Mouse (Mus musculus): ENCODE results near the gene Hist1h2bf. TPM values are rescaled to one million over a fixed set of nuclear protein-coding genes. Genes with fewer than 3 reads are reported as not detected.
"Not testable (repeated sequence)": the region's sequence is repeated elsewhere in the genome, so short reads cannot be mapped to it uniquely, and the experiment has no call there.

Gene Hist1h2bf
- polyA plus RNA-seq, 1 experiment from 2014 or later, result 3.0 TPM

- not testable (repeated sequence) for H3K9me3 ChIP-seq (replicated peaks; ENCODE audit: control insufficient read depth, low read length); H3K27me3 ChIP-seq (ENCODE audit: control insufficient read depth, insufficient read depth, low read length); ATAC-seq (ENCODE audit: insufficient read depth, low FRiP score); H3K36me3 ChIP-seq (ENCODE audit: control insufficient read depth, insufficient read depth, low read length)
- Histone ChIP-seq H3K4me1 (ENCODE audit: control insufficient read depth, insufficient read depth, low read length) (peaks cover 33% of the 10 kb centered on the region), H3K9ac (ENCODE audit: low read length) (peak overlapping the region; percentile 71), H3K4me3 (replicated peaks; ENCODE audit: low read length) (peak overlapping the region; percentile 54), H3K4me2 (ENCODE audit: low read depth, low read length) (peak overlapping the region; percentile 75), H3K27ac (ENCODE audit: low read length) (peak overlapping the region; percentile 91)
- WGBS, result 6% methylated on average over 17 of the region's 20 CpGs
Observed at GRCm38 (mm10) chr13:23573034-23573897, 730 bp downstream of the Hist1h2bf start.

GRCm38 (mm10) chr13:23572218-23573033, 1.6 kb downstream of the Hist1h2bf start:
- H3K27ac ChIP-seq (ENCODE audit: low read length), result peak overlapping the region; percentile 93
- ATAC-seq (ENCODE audit: insufficient read depth, low FRiP score), result no peak
- no peaks in the 10 kb centered on the region for H3K9me3 ChIP-seq (replicated peaks; ENCODE audit: control insufficient read depth, low read length)
- H3K4me3 ChIP-seq (replicated peaks; ENCODE audit: low read length), result peak overlapping the region; percentile 54
- H3K4me2 ChIP-seq (ENCODE audit: low read depth, low read length), result peak overlapping the region; percentile 75
- H3K27me3 ChIP-seq (ENCODE audit: control insufficient read depth, insufficient read depth, low read length), result no peaks in the 10 kb centered on the region
- H3K36me3 ChIP-seq (ENCODE audit: control insufficient read depth, insufficient read depth, low read length), result no peaks in the 10 kb centered on the region
- H3K4me1 ChIP-seq (ENCODE audit: control insufficient read depth, insufficient read depth, low read length), result peaks cover 32% of the 10 kb centered on the region
- peak overlapping the region; percentile 62 for H3K9ac ChIP-seq (ENCODE audit: low read length)
- 21% methylated on average over 2 of the region's 2 CpGs for WGBS

GRCm38 (mm10) chr13:23571504-23572217, 2.3 kb downstream of the Hist1h2bf start:
- not testable (repeated sequence) for H3K27me3 ChIP-seq (ENCODE audit: control insufficient read depth, insufficient read depth, low read length); ATAC-seq (ENCODE audit: insufficient read depth, low FRiP score); H3K9me3 ChIP-seq (replicated peaks; ENCODE audit: control insufficient read depth, low read length); H3K36me3 ChIP-seq (ENCODE audit: control insufficient read depth, insufficient read depth, low read length)
- WGBS, result 0% methylated on average over 9 of the region's 34 CpGs
- Histone ChIP-seq H3K4me1 (ENCODE audit: control insufficient read depth, insufficient read depth, low read length) (peaks cover 27% of the 10 kb centered on the region), H3K9ac (ENCODE audit: low read length) (peak overlapping the region; percentile 70), H3K4me3 (replicated peaks; ENCODE audit: low read length) (peak overlapping the region; percentile 54), H3K27ac (ENCODE audit: low read length) (peak overlapping the region; percentile 93), H3K4me2 (ENCODE audit: low read depth, low read length) (peak overlapping the region; percentile 75)

GRCm38 (mm10) chr13:23571022-23571503, 2.9 kb downstream of the Hist1h2bf start, which contains the start of the genes Hist1h2ae and Hist1h2bg:
Hist1h2ae (minus strand) TSS chr13:23571220.
Hist1h2bg (plus strand) TSS chr13:23571396.
- WGBS, result under 1% methylated on average over 18 of the region's 18 CpGs
- H3K36me3 ChIP-seq (ENCODE audit: control insufficient read depth, insufficient read depth, low read length), result no peaks in the 10 kb centered on the region
- ATAC-seq (ENCODE audit: insufficient read depth, low FRiP score), result peak; percentile 91

GRCm38 (mm10) chr13:23570261-23571021, 3.6 kb downstream of the Hist1h2bf start:
- ATAC-seq (ENCODE audit: insufficient read depth, low FRiP score); H3K27me3 ChIP-seq (ENCODE audit: control insufficient read depth, insufficient read depth, low read length); H3K9me3 ChIP-seq (replicated peaks; ENCODE audit: control insufficient read depth, low read length); H3K36me3 ChIP-seq (ENCODE audit: control insufficient read depth, insufficient read depth, low read length): not testable (repeated sequence)
- Histone ChIP-seq H3K4me2 (ENCODE audit: low read depth, low read length) (peak overlapping the region; percentile 54), H3K9ac (ENCODE audit: low read length) (peak overlapping the region; percentile 65), H3K27ac (ENCODE audit: low read length) (peak overlapping the region; percentile 95), H3K4me1 (ENCODE audit: control insufficient read depth, insufficient read depth, low read length) (peaks cover 23% of the 10 kb centered on the region), H3K4me3 (replicated peaks; ENCODE audit: low read length) (peak overlapping the region; percentile 54)
- 1% methylated on average over 25 of the region's 41 CpGs for WGBS

More at GRCm38 (mm10) chr13:23571022-23571503, 2.9 kb downstream of the Hist1h2bf start, which contains the start of the genes Hist1h2ae and Hist1h2bg:
- H3K4me2 ChIP-seq (ENCODE audit: low read depth, low read length), result peak within 1 kb of the TSS; percentile 75
- H3K4me3 ChIP-seq (replicated peaks; ENCODE audit: low read length), result peak within 1 kb of the TSS; percentile 54
- peak within 1 kb of the TSS; percentile 70 for H3K9ac ChIP-seq (ENCODE audit: low read length)
- peak within 1 kb of the TSS; percentile 95 for H3K27ac ChIP-seq (ENCODE audit: low read length)
- H3K9me3 ChIP-seq (replicated peaks; ENCODE audit: control insufficient read depth, low read length), result no peaks in the 10 kb centered on the region
- H3K4me1 ChIP-seq (ENCODE audit: control insufficient read depth, insufficient read depth, low read length), result peaks cover 23% of the 10 kb centered on the region
- H3K27me3 ChIP-seq (ENCODE audit: control insufficient read depth, insufficient read depth, low read length), result no peaks in the 10 kb centered on the region

- H3K36me3 ChIP-seq (ENCODE audit: control insufficient read depth, insufficient read depth, low read length), result no peaks in the 10 kb centered on the region
- H3K9me3 ChIP-seq (replicated peaks; ENCODE audit: control insufficient read depth, low read length), result no peaks in the 10 kb centered on the region
- no peak overlapping the region for H3K4me3 ChIP-seq (replicated peaks; ENCODE audit: low read length)
- no peaks in the 10 kb centered on the region for H3K27me3 ChIP-seq (ENCODE audit: control insufficient read depth, insufficient read depth, low read length)
- ATAC-seq (ENCODE audit: insufficient read depth, low FRiP score), result no peak
- no peak overlapping the region for H3K9ac ChIP-seq (ENCODE audit: low read length)
- no peak overlapping the region for H3K27ac ChIP-seq (ENCODE audit: low read length)
- no peak overlapping the region for H3K4me2 ChIP-seq (ENCODE audit: low read depth, low read length)
- WGBS, result 73% methylated on average over 2 of the region's 2 CpGs
- H3K4me1 ChIP-seq (ENCODE audit: control insufficient read depth, insufficient read depth, low read length), result no peaks in the 10 kb centered on the region
Observed at GRCm38 (mm10) chr13:23564482-23564881, 9.5 kb downstream of the Hist1h2bf start.

GRCm38 (mm10) chr13:23562699-23563462, 11.1 kb downstream of the Hist1h2bf start:
- Histone ChIP-seq H3K9me3 (replicated peaks; ENCODE audit: control insufficient read depth, low read length) (no peaks in the 10 kb centered on the region), H3K4me1 (ENCODE audit: control insufficient read depth, insufficient read depth, low read length) (no peaks in the 10 kb centered on the region), H3K36me3 (ENCODE audit: control insufficient read depth, insufficient read depth, low read length) (no peaks in the 10 kb centered on the region), H3K4me3 (replicated peaks; ENCODE audit: low read length) (peak overlapping the region; percentile 48), H3K4me2 (ENCODE audit: low read depth, low read length) (peak overlapping the region; percentile 72), H3K9ac (ENCODE audit: low read length) (peak overlapping the region; percentile 63), H3K27me3 (ENCODE audit: control insufficient read depth, insufficient read depth, low read length) (no peaks in the 10 kb centered on the region), H3K27ac (ENCODE audit: low read length) (peak overlapping the region; percentile 97)
- ATAC-seq (ENCODE audit: insufficient read depth, low FRiP score), result peak; percentile 63
- 2% methylated on average over 18 of the region's 18 CpGs for WGBS
